Mouse (Mus musculus) stomach, postnatal 0 days (tissue): ENCODE data around the gene Ly6g6e. TPM values are rescaled to one million over a fixed set of nuclear protein-coding genes. Genes with fewer than 3 reads are reported as not detected.
"Not testable (repeated sequence)": the region's sequence is repeated elsewhere in the genome, so short reads cannot be mapped to it uniquely, and the experiment has no call there.

Experiments used
- ATAC-seq: fragments of 200-750 bp; cut with Nextera tagmentation; 2 replicates; pipeline ENCODE4 v1.8.0; 2017; ENCODE audit not compliant: low FRiP score, low TSS enrichment
- DNase-seq: peaks from one replicate; pipeline ENCODE4 v3.0.0-alpha.2; 2016; ENCODE audit warnings: low spot score
- H3K27ac ChIP-seq: fragments of 300-500 bp; sonication (generic); replicated peaks from 2 replicates; pipeline ENCODE4 v1.5.1; 2014; ENCODE audit warnings: mild to moderate bottlenecking, control low read depth
- H3K27me3 ChIP-seq: fragments of 300-500 bp; sonication (generic); 2 replicates; pipeline ENCODE4 v1.6.1; 2014; ENCODE audit warnings: low read length; ENCODE audit not compliant: control insufficient read depth, insufficient read depth
- H3K36me3 ChIP-seq: fragments of 300-500 bp; sonication (generic); 2 replicates; pipeline ENCODE4 v1.6.1; 2014; ENCODE audit warnings: low read length, mixed read lengths; ENCODE audit not compliant: control insufficient read depth, insufficient read depth
- H3K4me1 ChIP-seq: fragments of 300-500 bp; sonication (generic); replicated peaks from 2 replicates; pipeline ENCODE4 v1.6.1; 2014; ENCODE audit warnings: antibody characterized with exemption; ENCODE audit not compliant: control insufficient read depth, insufficient read depth
- H3K4me2 ChIP-seq: fragments of 300-500 bp; sonication (generic); replicated peaks from 2 replicates; pipeline ENCODE4 v1.6.1; 2014; ENCODE audit warnings: low read depth, mild to moderate bottlenecking, control low read depth, moderate library complexity
- H3K4me3 ChIP-seq: fragments of 300-500 bp; sonication (generic); 2 replicates; pipeline ENCODE4 v1.5.1; 2014; ENCODE audit warnings: low read depth, low read length, control low read depth
- H3K9ac ChIP-seq: fragments of 300-500 bp; sonication (generic); 2 replicates; pipeline ENCODE4 v1.6.1; 2014; ENCODE audit warnings: mild to moderate bottlenecking, low read length, control low read depth, mixed read lengths
- H3K9me3 ChIP-seq: fragments of 300-500 bp; sonication (generic); 2 replicates; pipeline ENCODE4 v1.6.1; 2016; ENCODE audit warnings: low read length; ENCODE audit not compliant: control insufficient read depth
- CTCF ChIP-seq: IDR thresholded peaks from 2 replicates; pipeline ENCODE4 v1.5.1; 2016; ENCODE audit warnings: antibody characterized with exemption, low read depth, mild to moderate bottlenecking, moderate library complexity
- EP300 ChIP-seq: optimal IDR thresholded peaks from 2 replicates; pipeline ENCODE3; 2016; ENCODE audit warnings: antibody characterized with exemption
- WGBS: fragments of 180-500 bp; shearing (Covaris S2); extraction: QIAGEN DNeasy Blood & Tissue Kit; methylation state at CpG from one replicate; pipeline ENCODE4 v1.1.7; 2014; 5-methylcytosine and 5-hydroxymethylcytosine counted together
- polyA plus RNA-seq: library from polyadenylated mRNA; unstranded; fragments of >200 nt; fragmentation: Nextera tagmentation; extraction: Ambion mirVana; gene quantifications from 2 replicates; pipeline ENCODE4 v1.2.1, GENCODE M21; 2015

The Ly6g6e gene
- polyA plus RNA-seq, 1 experiment from 2014 or later = 109 TPM

DNA sequence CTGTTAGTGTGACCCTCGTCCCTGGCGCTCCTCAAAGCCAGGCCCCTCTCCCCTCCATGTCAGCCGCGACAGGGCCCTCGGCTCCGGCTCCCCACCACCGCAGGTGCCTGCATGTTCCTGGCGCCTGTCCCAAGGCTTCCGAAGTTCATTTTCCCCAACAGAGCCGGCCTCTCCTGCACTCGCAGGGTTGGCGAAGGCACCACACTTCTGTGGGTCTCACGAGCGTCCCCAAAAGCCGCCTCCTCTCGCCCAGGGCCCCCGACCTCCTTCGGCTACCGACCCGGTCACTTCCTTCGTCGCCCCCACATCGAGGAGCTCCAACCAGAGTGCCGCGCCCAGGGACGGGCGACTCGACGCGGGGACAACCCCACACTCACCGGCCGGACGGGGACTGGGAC, 44.0 kb downstream of the Ly6g6e start:
- WGBS = under 1% methylated on average over 33 of the region's 33 CpGs
- H3K9me3 ChIP-seq = no peaks in the 10 kb centered on the region
- TF ChIP-seq CTCF = no peak
- TF ChIP-seq EP300 = no peak
- H3K9ac ChIP-seq = peak overlapping the region; percentile 94
- peak; percentile 60 for DNase-seq
- H3K4me3 ChIP-seq = peak overlapping the region; percentile 91
- peaks cover 7% of the 10 kb centered on the region for H3K36me3 ChIP-seq
- H3K4me2 ChIP-seq = peak overlapping the region; percentile 97
- peak overlapping the region; percentile 78 for H3K27ac ChIP-seq
- H3K4me1 ChIP-seq = no peaks in the 10 kb centered on the region
- no peaks in the 10 kb centered on the region for H3K27me3 ChIP-seq
- ATAC-seq = no peak; the same call in 1 of the 2 replicates

GRCm38 (mm10) chr17:35121143-35121799, 44.6 kb downstream of the Ly6g6e start, which contains the start of gene Gpank1:
Gene Gpank1, plus strand, starts transcription at chr17:35121455.
- peak; percentile 93 for ATAC-seq
- no peaks in the 10 kb centered on the region for H3K27me3 ChIP-seq
- H3K27ac ChIP-seq = peak within 1 kb of the TSS; percentile 96
- peak within 1 kb of the TSS; percentile 97 for H3K4me2 ChIP-seq
- under 1% methylated on average over 49 of the region's 50 CpGs for WGBS
- peaks cover 7% of the 10 kb centered on the region for H3K36me3 ChIP-seq
- no peaks in the 10 kb centered on the region for H3K4me1 ChIP-seq
- peak; percentile 98 for DNase-seq
- H3K9ac ChIP-seq = peak within 1 kb of the TSS; percentile 94
- H3K4me3 ChIP-seq = peak within 1 kb of the TSS; percentile 91
- H3K9me3 ChIP-seq = no peaks in the 10 kb centered on the region
- TF ChIP-seq EP300 = no peak
- 0 out of 2 replicates have a peak, but pooled peaks have one; percentile 1 for TF ChIP-seq CTCF

DNA sequence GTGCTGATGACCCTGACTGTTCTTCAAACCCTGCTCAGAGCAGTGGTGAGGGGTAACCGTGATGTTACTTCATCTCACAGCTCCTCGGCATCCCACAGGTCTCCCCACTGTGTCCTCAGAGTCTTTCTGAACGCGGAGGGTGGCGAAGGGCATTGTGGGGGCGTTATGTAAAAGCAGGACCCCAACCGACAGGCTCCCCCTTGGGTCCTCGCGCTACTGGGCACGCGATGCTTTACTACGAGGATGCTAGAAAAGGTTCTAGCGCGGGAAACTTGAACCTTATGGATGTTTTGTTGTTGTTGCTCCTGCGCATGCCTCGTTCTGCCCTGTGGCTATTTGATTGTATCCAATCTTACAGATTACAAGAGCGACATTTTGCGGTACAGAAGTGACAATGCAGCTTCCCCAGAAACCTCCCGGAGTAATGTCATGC, 45.2 kb downstream of the Ly6g6e start, which contains the start of gene Csnk2b:
Gene Csnk2b, minus strand, starts transcription at position 183 of the 433 bp plus-strand sequence.
- no peaks in the 10 kb centered on the region for H3K9me3 ChIP-seq

DNA sequence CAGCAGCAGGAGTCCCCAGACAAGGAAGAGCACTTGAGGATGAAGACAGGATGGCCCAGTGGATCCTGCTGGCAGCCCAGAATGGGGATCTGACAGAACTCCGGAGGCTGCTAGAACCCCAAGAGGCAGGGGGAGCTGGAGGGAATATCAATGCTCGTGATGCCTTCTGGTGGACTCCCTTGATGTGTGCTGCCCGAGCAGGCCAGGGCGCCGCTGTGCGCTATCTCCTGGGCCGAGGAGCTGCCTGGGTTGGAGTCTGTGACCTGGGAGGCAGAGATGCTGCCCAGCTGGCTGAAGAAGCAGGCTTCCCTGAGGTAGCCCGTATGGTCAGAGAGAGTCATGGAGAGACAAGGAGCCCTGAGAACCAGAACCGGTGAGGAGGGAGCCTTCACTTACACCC, 46.6 kb downstream of the Ly6g6e start:
- not testable (repeated sequence) for H3K9me3 ChIP-seq, H3K4me3 ChIP-seq, H3K36me3 ChIP-seq, H3K4me2 ChIP-seq, H3K27ac ChIP-seq, DNase-seq, H3K4me1 ChIP-seq, H3K9ac ChIP-seq, H3K27me3 ChIP-seq, ATAC-seq
- 89% methylated on average over 9 of the region's 9 CpGs for WGBS

More for the DNA sequence above, 45.2 kb downstream of the Ly6g6e start, which contains the start of gene Csnk2b:
- Histone ChIP-seq H3K4me2 (peak within 1 kb of the TSS; percentile 97), H3K4me3 (peak within 1 kb of the TSS; percentile 91), H3K36me3 (peaks cover 7% of the 10 kb centered on the region), H3K4me1 (peaks cover 3% of the 10 kb centered on the region; the same call in 1 of the 2 replicates), H3K27me3 (no peaks in the 10 kb centered on the region), H3K27ac (peak within 1 kb of the TSS; percentile 96), H3K9ac (peak within 1 kb of the TSS; percentile 94)
- 0% methylated on average over 19 of the region's 19 CpGs for WGBS
- TF ChIP-seq EP300 (no peak), CTCF (peak; percentile 62)
- ATAC-seq = no peak; the same call in 1 of the 2 replicates
- DNase-seq = peak; percentile 48

GRCm38 (mm10) chr17:35124261-35124896, 47.7 kb downstream of the Ly6g6e start:
- not testable (repeated sequence) for H3K4me1 ChIP-seq, H3K27me3 ChIP-seq, H3K9ac ChIP-seq, H3K4me3 ChIP-seq, H3K36me3 ChIP-seq, H3K9me3 ChIP-seq, H3K4me2 ChIP-seq
- WGBS = 75% methylated on average over 12 of the region's 12 CpGs
- DNase-seq = peak; percentile 55
- ATAC-seq = peak; percentile 46
- H3K27ac ChIP-seq = peak overlapping the region; percentile 74

DNA sequence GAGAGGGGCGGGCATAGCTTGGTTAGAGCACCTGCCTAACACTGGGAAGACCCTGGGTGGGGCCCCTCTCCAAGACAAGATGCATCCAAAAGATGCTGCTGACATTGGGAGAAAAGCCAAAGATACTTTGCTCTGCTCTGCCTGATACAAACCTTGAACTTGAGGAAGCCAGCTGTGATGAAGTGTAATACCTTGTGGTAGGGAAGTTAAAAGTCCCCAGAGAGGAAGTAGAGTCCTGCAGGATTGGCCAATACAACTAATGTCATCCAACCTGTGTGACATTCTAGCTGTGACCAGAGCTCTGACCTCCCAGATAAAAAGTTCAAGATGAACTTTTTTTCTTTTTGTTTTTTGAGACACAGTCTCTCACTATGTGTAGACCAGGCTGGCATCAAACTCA, 48.4 kb downstream of the Ly6g6e start:
- peaks cover 3% of the 10 kb centered on the region; the same call in 1 of the 2 replicates for H3K4me1 ChIP-seq
- no peaks in the 10 kb centered on the region for H3K27me3 ChIP-seq
- H3K9me3 ChIP-seq = no peaks in the 10 kb centered on the region
- peak overlapping the region; percentile 74 for H3K27ac ChIP-seq
- no peak for TF ChIP-seq EP300
- TF ChIP-seq CTCF = no peak
- WGBS = 87% methylated on average over 1 of the region's 1 CpGs
- no peaks in the 10 kb centered on the region; the same call in 1 of the 2 replicates for H3K36me3 ChIP-seq
- ATAC-seq (no peak), DNase-seq (no peak)
- no peak overlapping the region for H3K4me2 ChIP-seq
- no peak overlapping the region for H3K4me3 ChIP-seq
- H3K9ac ChIP-seq = no peak overlapping the region
